Mouse (Mus musculus): ENCODE data around the gene Zfp663. TPM values are rescaled to one million over a fixed set of nuclear protein-coding genes. Genes with fewer than 3 reads are reported as not detected.

The Zfp663 gene
- polyA plus RNA-seq (2012; rRNA removed) (0.02 and 0.03 TPM in 2 replicates), polyA plus RNA-seq (2014; fragmentation: Nextera tagmentation; extraction: Ambion mirVana) (0.08 and 0.13 TPM in 2 replicates)

DNA sequence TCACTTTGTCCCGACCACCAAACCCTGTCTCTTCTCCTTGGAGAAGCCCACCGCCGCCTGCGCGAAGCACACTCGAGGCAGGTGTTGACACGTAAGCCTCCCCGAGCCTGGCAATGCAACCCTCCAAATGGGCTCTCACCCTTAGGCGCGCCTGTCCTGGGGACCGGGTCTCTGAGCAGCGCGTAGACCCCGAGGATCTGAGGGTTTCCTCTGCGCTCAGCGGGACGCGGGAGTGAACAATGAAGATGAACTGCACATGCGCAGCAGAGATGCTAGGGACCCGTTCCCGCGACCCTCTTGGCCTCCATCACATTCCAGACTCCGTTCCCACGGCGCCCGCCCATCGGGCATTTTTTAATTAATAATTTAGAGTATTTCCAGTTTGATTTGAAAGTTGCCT lies at the start of gene Zfp663:
TSS of gene Zfp663 (minus strand) at position 234 of the 400 bp plus-strand sequence.
- H3K9me3 ChIP-seq (ENCODE audit: control insufficient read depth, low read length) = no peaks in the 10 kb centered on the region
- H3K4me1 ChIP-seq (replicated peaks; ENCODE audit: control insufficient read depth in 2 of 2, insufficient read depth in 2 of 2, low read length in 1 of 2) = 0 out of 4 replicates have a peak, but pooled peaks cover 0 to 6% of the 10 kb centered on the region in 2 experiments
- no peak within 1 kb of the TSS for H3K9ac ChIP-seq (replicated peaks)
- DNase-seq (ENCODE audit: low read depth in 3 of 3, low spot score in 3 of 3) (no peak), ATAC-seq (ENCODE audit: insufficient read depth) (no peak)
- H3K36me3 ChIP-seq (replicated peaks; ENCODE audit: control insufficient read depth, insufficient read depth, low read depth) = no peaks in the 10 kb centered on the region
- no peak within 1 kb of the TSS for H3K27ac ChIP-seq
- WGBS (ENCODE audit: insufficient replicate concordance) = 4% methylated on average over 27 of the region's 27 CpGs
- peak within 1 kb of the TSS; percentile 32 for H3K4me2 ChIP-seq (ENCODE audit: low read depth)
- TF ChIP-seq EP300 (IDR thresholded peaks at IDR 0.05; ENCODE audit: low read depth) (no peak), CTCF (IDR thresholded peaks at IDR 0.05; ENCODE audit: low read depth) (no peak)
- peaks cover 5% of the 10 kb centered on the region for H3K27me3 ChIP-seq (ENCODE audit: control insufficient read depth, insufficient read depth, low read length)
- no peak within 1 kb of the TSS for H3K4me3 ChIP-seq (ENCODE audit: insufficient read depth in 1 of 2, low read depth in 2 of 2, low read length in 2 of 2)

DNA sequence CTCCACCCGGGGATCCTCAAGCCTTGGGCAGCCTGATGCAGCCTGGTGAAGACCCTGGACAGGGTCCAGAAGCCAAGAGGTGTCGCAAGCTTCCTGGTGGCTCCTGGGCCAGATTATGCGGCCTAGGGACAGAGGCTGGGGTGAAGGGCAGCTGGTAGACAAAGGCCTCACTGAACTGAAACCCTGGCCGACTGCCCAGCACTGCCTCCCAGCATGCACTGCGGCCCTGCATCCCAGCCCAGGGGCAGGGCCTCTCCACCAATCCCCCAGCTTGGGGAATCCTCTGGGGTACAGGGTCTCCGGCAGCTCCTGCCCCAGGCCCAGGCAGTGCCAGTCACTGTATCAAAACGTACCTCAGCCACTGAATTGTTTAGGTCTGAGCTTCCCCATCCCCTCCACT lies 48.8 kb upstream of the Zfp663 start:
- Histone ChIP-seq H3K27me3 (ENCODE audit: control insufficient read depth, insufficient read depth, low read length) (no peaks in the 10 kb centered on the region), H3K9me3 (ENCODE audit: control insufficient read depth, low read length) (no peaks in the 10 kb centered on the region), H3K9ac (replicated peaks) (no peak overlapping the region), H3K4me2 (ENCODE audit: low read depth) (no peak overlapping the region), H3K4me1 (replicated peaks; ENCODE audit: control insufficient read depth in 2 of 2, insufficient read depth in 2 of 2, low read length in 1 of 2) (peaks cover 0 to 17% of the 10 kb centered on the region in 2 experiments; a peak in 2 of 4 replicates), H3K4me3 (ENCODE audit: insufficient read depth in 1 of 2, low read depth in 2 of 2, low read length in 2 of 2) (no peak overlapping the region), H3K27ac (no peak overlapping the region), H3K36me3 (replicated peaks; ENCODE audit: control insufficient read depth, insufficient read depth, low read depth) (no peaks in the 10 kb centered on the region)
- TF ChIP-seq CTCF (IDR thresholded peaks at IDR 0.05; ENCODE audit: low read depth) = no peak
- no peak for TF ChIP-seq EP300 (IDR thresholded peaks at IDR 0.05; ENCODE audit: low read depth)
- DNase-seq (ENCODE audit: low read depth in 3 of 3, low spot score in 3 of 3) (no peak), ATAC-seq (ENCODE audit: insufficient read depth) (peak; percentile 49; the same call in 1 of the 2 replicates)
- 58% methylated on average over 7 of the region's 7 CpGs for WGBS (ENCODE audit: insufficient replicate concordance)

DNA sequence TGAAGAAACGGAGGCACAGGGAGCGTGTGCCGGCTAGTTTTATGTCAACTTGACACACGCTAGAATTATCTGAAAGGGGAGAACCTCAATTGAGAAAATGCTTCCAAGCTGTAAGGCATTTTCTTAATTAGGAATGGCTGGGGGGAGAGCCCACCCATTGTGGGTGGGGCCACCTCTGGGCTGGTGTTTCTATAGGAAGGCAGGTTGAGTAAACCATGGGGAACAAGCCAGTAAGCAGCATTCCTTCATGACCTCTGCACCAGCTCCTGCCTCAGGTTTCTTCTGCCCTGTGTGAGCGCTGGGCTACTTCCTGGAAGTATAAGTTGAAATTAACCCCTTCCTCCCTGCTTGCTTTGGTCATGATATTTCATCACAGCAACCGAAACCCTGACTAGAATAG lies 47.3 kb upstream of the Zfp663 start:
- H3K27ac ChIP-seq = no peak overlapping the region
- no peak overlapping the region for H3K4me3 ChIP-seq (ENCODE audit: insufficient read depth in 1 of 2, low read depth in 2 of 2, low read length in 2 of 2)
- H3K27me3 ChIP-seq (ENCODE audit: control insufficient read depth, insufficient read depth, low read length) = no peaks in the 10 kb centered on the region
- peaks cover 0 to 17% of the 10 kb centered on the region in 2 experiments; a peak in 2 of 4 replicates for H3K4me1 ChIP-seq (replicated peaks; ENCODE audit: control insufficient read depth in 2 of 2, insufficient read depth in 2 of 2, low read length in 1 of 2)
- no peaks in the 10 kb centered on the region for H3K36me3 ChIP-seq (replicated peaks; ENCODE audit: control insufficient read depth, insufficient read depth, low read depth)
- ATAC-seq (ENCODE audit: insufficient read depth) = no peak
- 65% methylated on average over 6 of the region's 6 CpGs for WGBS (ENCODE audit: insufficient replicate concordance)
- TF ChIP-seq EP300 (IDR thresholded peaks at IDR 0.05; ENCODE audit: low read depth) = no peak
- no peak for TF ChIP-seq CTCF (IDR thresholded peaks at IDR 0.05; ENCODE audit: low read depth)
- DNase-seq (ENCODE audit: low read depth in 3 of 3, low spot score in 3 of 3) = no peak
- no peak overlapping the region for H3K4me2 ChIP-seq (ENCODE audit: low read depth)
- H3K9ac ChIP-seq (replicated peaks) = no peak overlapping the region
- no peaks in the 10 kb centered on the region for H3K9me3 ChIP-seq (ENCODE audit: control insufficient read depth, low read length)

DNA sequence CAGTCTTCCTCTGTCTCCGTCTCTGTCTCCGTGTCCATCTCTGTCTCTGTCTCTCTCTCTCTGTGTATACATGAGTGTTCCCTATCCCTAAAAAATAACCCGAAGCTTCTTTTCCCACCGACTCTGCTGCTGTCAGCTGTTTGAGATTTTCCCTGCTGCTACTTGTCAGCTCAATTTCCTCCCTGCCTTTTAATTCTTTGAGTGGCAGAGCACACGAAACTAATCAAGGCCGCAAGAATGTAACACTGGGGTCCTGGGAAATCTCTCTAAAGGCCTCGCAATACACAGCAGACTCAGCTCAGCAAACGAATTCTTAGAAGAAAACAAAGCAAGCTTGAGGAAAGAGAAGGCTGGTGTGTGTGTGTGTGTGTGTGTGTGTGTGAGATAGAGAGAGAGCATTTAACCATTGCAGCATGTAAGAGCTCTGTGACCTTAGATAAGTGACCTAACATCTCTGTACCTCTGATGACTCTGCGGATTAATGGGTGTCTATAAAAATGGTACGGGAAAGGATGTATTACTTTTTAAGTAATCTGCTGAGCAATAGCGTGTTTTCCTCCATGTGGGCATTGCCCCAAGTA lies 46.7 kb upstream of the Zfp663 start:
- TF ChIP-seq CTCF (IDR thresholded peaks at IDR 0.05; ENCODE audit: low read depth) (no peak), EP300 (IDR thresholded peaks at IDR 0.05; ENCODE audit: low read depth) (no peak)

DNA sequence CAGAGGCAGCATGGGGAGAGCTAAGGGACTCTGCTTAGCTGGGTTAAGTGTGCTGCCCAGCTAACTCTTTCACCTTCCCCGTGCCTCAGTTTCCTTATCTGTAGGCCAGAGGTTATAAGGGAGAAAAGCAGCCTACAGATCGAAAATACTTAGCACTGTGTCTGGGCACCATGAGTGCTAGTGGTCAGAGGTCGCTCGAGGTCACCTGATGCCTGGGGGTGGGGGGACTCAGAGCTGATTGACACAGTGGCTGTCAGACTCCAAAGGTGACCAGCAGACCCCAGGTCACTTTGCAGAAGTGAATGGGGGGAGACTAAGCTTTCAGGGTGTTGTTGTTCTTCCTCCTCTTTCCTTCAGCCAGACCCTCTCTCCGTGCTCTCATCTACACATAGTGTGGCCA lies 45.8 kb upstream of the Zfp663 start:
- ATAC-seq (ENCODE audit: insufficient read depth) (no peak), DNase-seq (ENCODE audit: low read depth in 3 of 3, low spot score in 3 of 3) (no peak)
- H3K9me3 ChIP-seq (ENCODE audit: control insufficient read depth, low read length) = no peaks in the 10 kb centered on the region
- no peaks in the 10 kb centered on the region for H3K36me3 ChIP-seq (replicated peaks; ENCODE audit: control insufficient read depth, insufficient read depth, low read depth)
- TF ChIP-seq EP300 (IDR thresholded peaks at IDR 0.05; ENCODE audit: low read depth) (no peak), CTCF (IDR thresholded peaks at IDR 0.05; ENCODE audit: low read depth) (no peak)
- peaks cover 0 to 17% of the 10 kb centered on the region in 2 experiments; a peak in 2 of 4 replicates for H3K4me1 ChIP-seq (replicated peaks; ENCODE audit: control insufficient read depth in 2 of 2, insufficient read depth in 2 of 2, low read length in 1 of 2)
- no peak overlapping the region for H3K9ac ChIP-seq (replicated peaks)
- WGBS (ENCODE audit: insufficient replicate concordance) = 37% methylated on average over 5 of the region's 5 CpGs
- no peak overlapping the region for H3K27ac ChIP-seq
- no peak overlapping the region for H3K4me2 ChIP-seq (ENCODE audit: low read depth)
- no peak overlapping the region for H3K4me3 ChIP-seq (ENCODE audit: insufficient read depth in 1 of 2, low read depth in 2 of 2, low read length in 2 of 2)
- no peaks in the 10 kb centered on the region for H3K27me3 ChIP-seq (ENCODE audit: control insufficient read depth, insufficient read depth, low read length)

More for the DNA sequence above, 46.7 kb upstream of the Zfp663 start:
- peak; percentile 45; the same call in 1 of the 2 replicates for ATAC-seq (ENCODE audit: insufficient read depth)
- Histone ChIP-seq H3K9ac (replicated peaks) (no peak overlapping the region), H3K36me3 (replicated peaks; ENCODE audit: control insufficient read depth, insufficient read depth, low read depth) (no peaks in the 10 kb centered on the region), H3K4me3 (ENCODE audit: insufficient read depth in 1 of 2, low read depth in 2 of 2, low read length in 2 of 2) (no peak overlapping the region), H3K27ac (no peak overlapping the region), H3K4me1 (replicated peaks; ENCODE audit: control insufficient read depth in 2 of 2, insufficient read depth in 2 of 2, low read length in 1 of 2) (peaks cover 0 to 17% of the 10 kb centered on the region in 2 experiments; a peak in 2 of 4 replicates), H3K9me3 (ENCODE audit: control insufficient read depth, low read length) (no peaks in the 10 kb centered on the region), H3K4me2 (ENCODE audit: low read depth) (no peak overlapping the region), H3K27me3 (ENCODE audit: control insufficient read depth, insufficient read depth, low read length) (no peaks in the 10 kb centered on the region)
- 52% methylated on average over 11 of the region's 11 CpGs for WGBS (ENCODE audit: insufficient replicate concordance)
- no peak for DNase-seq (ENCODE audit: low read depth in 3 of 3, low spot score in 3 of 3)

Data from liver, embryonic 14.5 days (tissue).